Mouse (Mus musculus) 416B (cell line): ENCODE measurements around the gene Dvl2.
A peak's percentile ranks its signal among the peaks of the same experiment; 100 is the strongest.
"Not testable (repeated sequence)": the region's sequence is repeated elsewhere in the genome, so short reads cannot be mapped to it uniquely, and the experiment has no call there.

Source experiments
- DNase-seq: peaks from one replicate; pipeline ENCODE4 v3.0.0; 2011; ENCODE audit warnings: low read depth

Gene Dvl2

GRCm38 (mm10) chr11:70010033-70010432 lies 9.6 kb downstream of the Dvl2 start:
- DNase-seq: no peak

- DNase-seq: no peak
Measured at GRCm38 (mm10) chr11:70010548-70010947, 10.2 kb downstream of the Dvl2 start.

- no peak for DNase-seq
Measured at GRCm38 (mm10) chr11:70010961-70011360, 10.6 kb downstream of the Dvl2 start.

- DNase-seq: no peak
Measured at GRCm38 (mm10) chr11:70012931-70013330, 12.5 kb downstream of the Dvl2 start.

GRCm38 (mm10) chr11:70013408-70013807 lies 13.0 kb downstream of the Dvl2 start:
- no peak for DNase-seq

GRCm38 (mm10) chr11:70014051-70014450 lies 13.7 kb downstream of the Dvl2 start:
- DNase-seq: no peak

- DNase-seq: peak; percentile 91
Measured at GRCm38 (mm10) chr11:70014880-70015558, 14.6 kb downstream of the Dvl2 start, which contains the start of gene Acadvl. Gene Acadvl, minus strand, starts transcription at chr11:70015411.

- DNase-seq: peak; percentile 42
Measured at GRCm38 (mm10) chr11:70015677-70016076, 15.3 kb downstream of the Dvl2 start.

GRCm38 (mm10) chr11:70016177-70016576 lies 15.8 kb downstream of the Dvl2 start:
- not testable (repeated sequence) for DNase-seq

- no peak for DNase-seq
Measured at GRCm38 (mm10) chr11:70016669-70017068, 16.3 kb downstream of the Dvl2 start, which contains the start of gene Dlg4. Gene Dlg4, plus strand, starts transcription at chr11:70016942.

- no peak for DNase-seq
Measured at GRCm38 (mm10) chr11:70017199-70017767, 16.9 kb downstream of the Dvl2 start.

- peak; percentile 79 for DNase-seq
Measured at GRCm38 (mm10) chr11:70018131-70018990, 18.0 kb downstream of the Dvl2 start.

GRCm38 (mm10) chr11:70019495-70020021 lies 19.2 kb downstream of the Dvl2 start:
- DNase-seq: no peak

- DNase-seq: peak; percentile 81
Measured at GRCm38 (mm10) chr11:70020022-70020631, 19.7 kb downstream of the Dvl2 start.

- peak; percentile 94 for DNase-seq
Measured at GRCm38 (mm10) chr11:70020731-70021263, 20.4 kb downstream of the Dvl2 start.

- DNase-seq: peak; percentile 98
Measured at GRCm38 (mm10) chr11:70021264-70022132, 21.1 kb downstream of the Dvl2 start.

- DNase-seq: no peak
Measured at GRCm38 (mm10) chr11:70023481-70024150, 23.2 kb downstream of the Dvl2 start.

GRCm38 (mm10) chr11:70024151-70024514 lies 23.7 kb downstream of the Dvl2 start:
- DNase-seq: no peak

- no peak for DNase-seq
Measured at GRCm38 (mm10) chr11:70026689-70027088, 26.3 kb downstream of the Dvl2 start.

- DNase-seq: no peak
Measured at GRCm38 (mm10) chr11:70027397-70027796, 27.0 kb downstream of the Dvl2 start.
